Mouse (Mus musculus): ENCODE measurements around the gene Pdcd7.
A peak's percentile ranks its signal among the peaks of the same experiment; 100 is the strongest.
"Not testable (repeated sequence)": the region's sequence is repeated elsewhere in the genome, so short reads cannot be mapped to it uniquely, and the experiment has no call there.

Pdcd7 gene

GRCm38 (mm10) chr9:65345854-65346475, at the start of gene Pdcd7:
TSS of gene Pdcd7 (plus strand) at chr9:65346104.
- DNase-seq (ENCODE audit: low spot score), result peak; percentile 94

GRCm38 (mm10) chr9:65297056-65297455, 48.8 kb upstream of the Pdcd7 start:
- no peak for DNase-seq (ENCODE audit: low spot score)

DNA sequence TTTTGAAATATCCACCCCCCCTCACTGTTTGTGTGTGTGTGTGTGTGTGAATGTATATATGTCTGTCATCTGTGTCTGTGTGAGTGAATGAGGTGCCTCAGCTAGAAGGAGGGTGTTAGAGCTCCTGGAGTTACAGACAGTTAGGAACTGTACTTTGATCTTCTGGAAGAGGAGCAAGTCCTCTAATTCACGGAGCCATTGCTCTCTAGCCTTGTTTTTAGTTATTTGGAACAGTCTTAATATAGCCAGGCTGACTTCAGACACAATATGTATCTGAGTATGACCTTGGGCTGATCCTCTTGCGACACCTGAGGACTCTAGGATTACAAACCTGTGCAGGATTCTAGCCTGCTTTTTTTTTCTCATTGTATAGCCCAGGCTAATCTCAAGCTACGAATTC, 47.1 kb upstream of the Pdcd7 start:
- DNase-seq (ENCODE audit: low spot score), result no peak

GRCm38 (mm10) chr9:65299650-65300049, 46.3 kb upstream of the Pdcd7 start:
- DNase-seq (ENCODE audit: low spot score), result no peak

GRCm38 (mm10) chr9:65302327-65302983, 43.4 kb upstream of the Pdcd7 start:
- no peak for DNase-seq (ENCODE audit: low spot score)

- no peak for DNase-seq (ENCODE audit: low spot score)
Measured at GRCm38 (mm10) chr9:65303586-65303985, 42.3 kb upstream of the Pdcd7 start.

DNA sequence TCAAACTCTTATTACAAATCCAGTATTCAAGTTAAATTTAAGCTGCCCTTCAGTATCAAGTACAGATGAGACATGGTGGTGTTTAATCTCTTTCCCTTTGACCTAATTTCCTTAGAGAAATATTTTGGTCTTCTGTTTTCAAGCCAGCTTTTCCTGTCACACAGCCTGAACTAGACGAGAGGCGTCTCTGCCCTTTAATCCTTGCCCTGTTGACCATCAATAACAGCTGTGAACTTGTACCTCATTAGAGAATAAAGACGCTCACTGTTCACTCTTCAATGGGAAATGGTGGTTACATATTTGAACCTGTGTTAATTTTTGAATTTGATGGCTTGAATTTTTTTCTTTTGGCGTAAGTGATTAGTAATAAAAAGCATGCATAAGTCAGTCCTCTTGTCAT, 41.6 kb upstream of the Pdcd7 start:
- no peak for DNase-seq (ENCODE audit: low spot score)

GRCm38 (mm10) chr9:65306672-65307071, 39.2 kb upstream of the Pdcd7 start:
- no peak for DNase-seq (ENCODE audit: low spot score)

- no peak for DNase-seq (ENCODE audit: low spot score)
Measured at GRCm38 (mm10) chr9:65308011-65308410, 37.9 kb upstream of the Pdcd7 start.

DNA sequence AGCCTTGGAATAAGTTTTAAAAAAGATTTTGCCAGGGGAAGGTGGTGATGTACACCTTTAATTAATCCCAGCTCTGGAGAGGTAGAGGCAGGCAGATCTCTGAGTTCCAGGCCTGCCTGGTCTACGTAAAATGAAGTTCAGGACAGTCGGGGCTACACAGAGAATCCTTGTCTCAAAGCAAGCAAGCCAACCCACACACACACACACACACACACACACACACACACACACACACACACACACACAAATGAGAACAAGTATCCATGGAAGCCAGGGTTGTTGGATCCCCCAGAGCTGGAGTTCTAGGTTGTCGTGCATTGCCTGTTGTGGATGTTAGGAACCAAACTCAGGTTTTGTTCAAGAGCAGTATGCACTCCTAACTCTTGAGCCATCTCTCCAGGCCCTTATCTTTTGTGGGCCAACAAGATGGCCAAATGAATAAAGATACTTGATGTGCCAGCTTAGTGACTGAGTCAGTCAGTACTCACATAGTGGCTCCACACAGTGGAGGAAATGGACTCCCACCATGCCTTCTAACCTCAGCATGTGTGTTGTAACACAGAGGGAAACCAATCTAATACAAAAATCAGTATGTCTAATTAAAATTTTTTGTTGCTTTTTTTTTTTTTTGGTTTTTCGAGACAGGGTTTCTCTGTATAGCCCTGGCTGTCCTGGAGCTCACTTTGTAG, 33.1 kb upstream of the Pdcd7 start:
- no peak for DNase-seq (ENCODE audit: low spot score)

- no peak for DNase-seq (ENCODE audit: low spot score)
Measured at GRCm38 (mm10) chr9:65313846-65314245, 32.1 kb upstream of the Pdcd7 start.

- no peak for DNase-seq (ENCODE audit: low spot score)
Measured at GRCm38 (mm10) chr9:65322255-65322900, 23.5 kb upstream of the Pdcd7 start.

- no peak for DNase-seq (ENCODE audit: low spot score)
Measured at GRCm38 (mm10) chr9:65325971-65326370, 19.9 kb upstream of the Pdcd7 start.

DNA sequence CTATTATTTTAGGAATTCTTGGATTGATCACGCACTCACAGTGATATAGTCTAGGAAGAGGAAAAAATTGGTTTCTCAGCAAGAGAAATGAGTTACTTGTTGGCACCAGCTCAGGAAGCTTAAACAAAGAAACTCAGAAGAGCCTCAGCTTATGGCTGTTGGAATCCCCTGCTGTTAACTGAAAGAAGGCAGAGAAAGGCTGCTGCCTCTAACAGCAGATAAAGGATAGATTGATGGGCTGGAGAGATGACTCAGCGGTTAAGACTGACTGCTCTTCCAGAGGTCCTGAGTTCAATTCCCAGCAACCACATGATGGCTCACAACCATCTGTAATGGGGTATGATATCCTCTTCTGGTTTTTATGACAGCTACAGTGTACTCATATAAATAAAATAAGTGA, 18.5 kb upstream of the Pdcd7 start:
- DNase-seq (ENCODE audit: low spot score), result no peak

GRCm38 (mm10) chr9:65333958-65334357, 11.9 kb upstream of the Pdcd7 start:
- DNase-seq (ENCODE audit: low spot score), result no peak

DNA sequence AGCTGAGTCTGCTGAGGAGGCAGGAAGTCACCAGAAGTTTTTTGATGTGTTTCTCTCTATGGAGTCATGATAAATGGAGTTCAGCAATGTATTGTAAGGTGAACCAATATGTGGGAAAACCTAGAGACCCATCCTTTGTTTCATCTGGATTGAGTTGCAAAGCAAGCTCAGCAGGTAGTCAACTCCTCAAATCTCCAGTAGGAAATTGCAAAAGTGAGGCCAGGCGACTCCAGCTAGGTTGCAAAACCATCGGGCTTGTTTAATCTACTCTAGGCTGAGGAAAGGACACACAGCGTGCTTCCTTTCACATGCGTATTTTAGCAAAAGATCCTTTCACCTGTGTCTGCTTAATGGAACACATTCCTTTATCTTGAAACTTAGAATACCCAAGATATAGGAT, 6.8 kb upstream of the Pdcd7 start:
- no peak for DNase-seq (ENCODE audit: low spot score)

DNA sequence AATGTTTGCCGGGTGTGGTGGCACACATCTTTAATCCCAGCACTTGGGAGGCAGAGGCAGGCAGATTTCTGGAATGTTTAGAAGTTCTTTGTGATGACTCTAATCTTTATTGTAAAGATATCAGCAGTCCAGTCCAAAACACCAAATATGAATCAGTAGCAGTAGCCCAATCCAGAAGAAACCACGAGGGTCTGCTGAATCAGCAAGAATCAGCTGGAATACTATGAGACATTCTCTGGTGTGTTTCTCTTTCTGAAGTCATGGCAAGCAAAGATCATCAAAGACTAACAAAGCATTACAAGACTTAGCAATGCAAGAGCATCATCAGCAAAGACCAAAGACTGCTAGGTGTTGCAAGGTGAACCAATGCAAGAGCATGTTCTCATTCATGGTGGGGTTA, 5.5 kb upstream of the Pdcd7 start:
- DNase-seq (ENCODE audit: low spot score), result no peak

GRCm38 (mm10) chr9:65345439-65345838, 465 bp upstream of the Pdcd7 start:
- DNase-seq (ENCODE audit: low spot score), result not testable (repeated sequence)

GRCm38 (mm10) chr9:65346476-65347111, 690 bp downstream of the Pdcd7 start:
- DNase-seq (ENCODE audit: low spot score), result peak; percentile 74

DNA sequence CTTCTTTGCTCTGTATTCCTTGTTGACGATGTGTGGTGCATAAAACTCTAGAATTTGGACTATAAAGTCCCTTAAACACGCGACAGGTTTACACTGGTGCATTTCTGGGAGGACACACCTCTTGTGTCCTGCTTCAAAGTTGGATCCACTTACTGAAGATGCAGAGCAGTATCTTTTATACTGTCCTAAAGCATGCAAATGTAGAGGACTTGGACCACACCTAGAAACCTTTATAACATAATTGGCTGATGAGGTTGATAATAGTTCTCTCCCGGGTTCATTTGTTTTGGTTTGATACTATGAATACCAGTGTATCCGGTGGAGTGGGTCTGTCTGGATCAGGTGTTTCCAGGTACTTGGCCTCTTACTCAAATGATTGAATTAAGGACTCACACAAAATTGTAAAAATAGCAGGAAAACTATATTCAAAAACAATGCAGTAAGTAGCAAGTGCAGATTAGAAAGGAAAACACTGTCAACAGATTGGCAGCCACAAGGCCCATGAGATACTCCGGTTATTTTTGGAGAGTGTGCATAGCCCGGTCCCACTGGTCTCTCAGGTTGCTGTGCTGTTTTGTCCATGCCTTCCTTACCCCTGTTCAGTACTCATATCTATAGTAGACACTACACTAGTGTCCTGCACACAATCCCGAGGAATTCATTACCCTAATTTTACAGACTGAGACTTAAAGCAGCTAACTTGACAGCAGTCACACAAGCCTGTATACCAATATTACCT, 1.4 kb downstream of the Pdcd7 start:
- no peak for DNase-seq (ENCODE audit: low spot score)

DNA sequence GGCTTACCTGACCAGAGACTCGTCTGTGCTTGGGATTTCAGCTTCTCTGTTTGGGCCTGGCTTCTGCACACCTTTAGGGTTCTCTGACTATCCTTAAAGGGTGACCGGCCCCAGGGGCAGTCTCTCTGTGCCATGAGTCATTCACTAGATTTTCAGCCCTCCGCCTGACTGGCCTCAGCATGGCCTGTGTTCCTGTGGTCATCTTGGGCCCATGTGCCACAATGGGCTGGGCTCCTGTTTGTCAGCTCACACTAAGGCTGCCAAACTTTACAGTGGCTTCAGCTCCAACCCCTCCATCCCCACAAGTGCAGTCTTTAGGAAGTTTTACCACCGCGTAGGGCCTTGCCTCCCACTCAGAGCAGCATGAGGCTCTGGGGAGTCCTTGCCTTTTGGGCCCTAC, 7.3 kb downstream of the Pdcd7 start:
- DNase-seq (ENCODE audit: low spot score), result no peak

DNA sequence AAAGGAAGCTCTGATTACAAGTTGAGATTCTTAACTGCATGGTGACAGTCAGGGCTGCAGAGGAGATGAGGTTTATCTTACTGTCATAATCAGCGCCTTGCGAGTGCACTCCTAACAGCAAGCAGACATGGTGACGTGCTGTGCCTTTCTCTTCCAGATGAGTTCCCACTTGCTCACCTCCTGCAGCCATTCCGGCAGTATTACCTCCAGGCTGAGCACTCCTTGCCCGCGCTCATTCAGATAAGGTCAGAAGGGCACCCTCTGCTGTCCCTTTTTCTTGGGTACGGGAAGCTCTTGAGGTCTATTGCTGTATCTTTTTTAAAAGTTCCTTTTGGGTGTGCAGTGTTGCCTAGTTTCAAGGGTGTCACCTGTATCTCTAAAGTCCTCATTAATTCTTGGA, 10.7 kb downstream of the Pdcd7 start:
- DNase-seq (ENCODE audit: low spot score), result no peak
